Mouse (Mus musculus) spleen, adult 2 months (tissue): ENCODE results near the gene Gosr2.

Source experiments
- CTCF ChIP-seq: fragments of 200-500 bp; IDR thresholded peaks from 2 replicates; pipeline ENCODE4 v1.5.1; 2011; ENCODE audit warnings: mild to moderate bottlenecking, inconsistent platforms; ENCODE audit not compliant: insufficient read depth, insufficient read length, insufficient replicate concordance; ENCODE audit errors: extremely low read depth
- POLR2A ChIP-seq: fragments of 200-500 bp; IDR thresholded peaks from 2 replicates; pipeline ENCODE4 v1.6.1; 2011; ENCODE audit warnings: low read depth, low read length, inconsistent platforms

DNA sequence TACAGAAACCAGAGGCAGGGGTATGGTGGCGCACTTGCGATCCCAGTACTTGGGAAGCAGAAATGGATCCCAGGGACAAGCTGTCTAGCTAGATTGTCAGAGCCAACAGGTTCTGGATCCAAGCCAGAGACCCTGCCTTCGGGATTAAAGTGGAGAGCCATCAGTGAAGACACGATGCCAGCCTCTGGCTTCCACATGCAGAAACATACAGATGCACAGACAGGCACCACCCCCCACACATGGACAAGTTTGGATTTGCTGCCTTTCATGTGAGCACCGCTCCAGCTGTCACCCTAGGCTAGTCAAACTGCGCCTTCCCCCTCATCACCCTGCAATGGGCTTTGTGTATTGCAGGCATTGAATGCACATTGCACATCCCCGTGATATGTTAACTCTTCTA is 39.5 kb downstream of the Gosr2 start:
- TF ChIP-seq POLR2A (no peak), CTCF (no peak)
